Mouse (Mus musculus): ENCODE measurements around the gene Dmc1. TPM values are rescaled to one million over a fixed set of nuclear protein-coding genes. Genes with fewer than 3 reads are reported as not detected.

Dmc1 gene
- polyA plus RNA-seq, 1 experiment from 2014 or later = 0.90 TPM

GRCm38 (mm10) chr15:79630471-79630870 is 25.6 kb upstream of the Dmc1 start:
- no peak overlapping the region for H3K27ac ChIP-seq (ENCODE audit: low read length)
- no peaks in the 10 kb centered on the region for H3K9me3 ChIP-seq (ENCODE audit: low read length)
- H3K4me1 ChIP-seq (ENCODE audit: insufficient read depth, low read depth, low read length) = no peaks in the 10 kb centered on the region
- ATAC-seq (no peak), DNase-seq (ENCODE audit: low spot score) (no peak)
- WGBS = 64% methylated on average over 2 of the region's 2 CpGs
- H3K27me3 ChIP-seq (replicated peaks; ENCODE audit: insufficient read depth, low read length) = no peaks in the 10 kb centered on the region
- no peak overlapping the region for H3K4me2 ChIP-seq (replicated peaks; ENCODE audit: low read depth, low read length)
- no peak overlapping the region for H3K4me3 ChIP-seq (ENCODE audit: low read depth, low read length)
- no peak overlapping the region for H3K9ac ChIP-seq (replicated peaks; ENCODE audit: low read depth)
- no peaks in the 10 kb centered on the region for H3K36me3 ChIP-seq (ENCODE audit: insufficient read depth, low read length)
- no peak for TF ChIP-seq CTCF (IDR thresholded peaks at IDR 0.05)
- no peak for TF ChIP-seq EP300 (IDR thresholded peaks at IDR 0.05)

DNA sequence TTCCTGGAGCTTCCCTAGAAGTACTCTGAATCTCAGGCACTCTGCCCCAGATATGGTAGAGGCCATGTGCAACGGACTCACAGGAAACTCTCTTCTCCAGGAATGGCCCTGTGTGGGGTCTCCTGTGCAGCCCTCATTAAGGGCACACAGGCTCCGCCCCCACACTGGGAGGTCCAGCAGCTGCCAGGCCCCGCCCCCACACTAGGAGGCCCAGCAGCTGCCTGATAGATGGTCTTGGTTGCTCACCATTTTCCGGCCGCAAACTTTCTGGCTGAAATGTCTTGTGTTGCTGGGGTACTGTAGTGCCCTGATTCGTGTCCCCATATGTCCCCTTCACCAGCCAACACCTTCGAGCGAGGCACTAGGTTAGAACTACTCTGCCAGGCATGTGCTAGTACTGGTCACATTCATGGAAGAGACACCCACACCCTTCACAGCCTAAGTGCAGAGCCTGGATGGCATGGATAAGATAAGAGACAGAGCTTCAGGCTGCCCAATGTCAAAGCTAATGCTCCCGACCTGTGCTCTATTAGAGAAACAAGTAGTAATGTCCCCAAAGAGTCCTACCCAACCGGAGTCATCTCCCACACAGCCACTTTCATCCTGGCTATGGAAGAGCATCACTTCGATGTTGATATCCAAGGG is 15.0 kb upstream of the Dmc1 start:
- Histone ChIP-seq H3K9me3 (ENCODE audit: low read length) (no peaks in the 10 kb centered on the region), H3K36me3 (ENCODE audit: insufficient read depth, low read length) (0 out of 2 replicates have a peak, but pooled peaks cover 4% of the 10 kb centered on the region), H3K27ac (ENCODE audit: low read length) (no peak overlapping the region), H3K4me3 (ENCODE audit: low read depth, low read length) (no peak overlapping the region), H3K27me3 (replicated peaks; ENCODE audit: insufficient read depth, low read length) (no peaks in the 10 kb centered on the region), H3K4me1 (ENCODE audit: insufficient read depth, low read depth, low read length) (no peaks in the 10 kb centered on the region), H3K9ac (replicated peaks; ENCODE audit: low read depth) (no peak overlapping the region), H3K4me2 (replicated peaks; ENCODE audit: low read depth, low read length) (no peak overlapping the region)
- WGBS = 72% methylated on average over 11 of the region's 11 CpGs
- ATAC-seq (no peak), DNase-seq (ENCODE audit: low spot score) (no peak)
- no peak for TF ChIP-seq EP300 (IDR thresholded peaks at IDR 0.05)
- no peak for TF ChIP-seq CTCF (IDR thresholded peaks at IDR 0.05)

DNA sequence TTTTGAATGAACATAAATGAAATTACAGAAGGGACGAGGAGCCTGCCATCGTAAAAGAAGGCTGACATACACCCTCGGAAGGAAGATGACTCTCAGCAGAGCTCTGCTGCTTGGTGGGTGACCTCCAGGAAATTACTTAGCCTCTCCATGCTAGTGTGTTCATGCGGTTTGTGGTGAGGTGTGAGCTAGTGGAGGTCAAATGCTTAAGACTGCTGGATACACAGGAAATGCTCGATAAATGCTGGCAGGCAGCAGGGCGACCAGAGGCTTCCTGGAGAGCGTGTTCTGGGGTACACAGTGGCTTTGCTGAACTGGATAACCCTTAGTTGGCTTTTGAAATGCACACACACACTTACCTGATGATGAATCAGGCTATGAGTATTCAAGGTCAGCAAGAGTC is 13.5 kb upstream of the Dmc1 start:
- no peaks in the 10 kb centered on the region for H3K4me1 ChIP-seq (ENCODE audit: insufficient read depth, low read depth, low read length)
- no peak for TF ChIP-seq EP300 (IDR thresholded peaks at IDR 0.05)
- TF ChIP-seq CTCF (IDR thresholded peaks at IDR 0.05) = no peak
- 68% methylated on average over 7 of the region's 7 CpGs for WGBS
- no peak for DNase-seq (ENCODE audit: low spot score)
- no peak overlapping the region for H3K9ac ChIP-seq (replicated peaks; ENCODE audit: low read depth)
- H3K27ac ChIP-seq (ENCODE audit: low read length) = no peak overlapping the region
- H3K9me3 ChIP-seq (ENCODE audit: low read length) = no peaks in the 10 kb centered on the region
- H3K27me3 ChIP-seq (replicated peaks; ENCODE audit: insufficient read depth, low read length) = no peaks in the 10 kb centered on the region
- H3K4me2 ChIP-seq (replicated peaks; ENCODE audit: low read depth, low read length) = no peak overlapping the region
- H3K4me3 ChIP-seq (ENCODE audit: low read depth, low read length) = no peak overlapping the region
- H3K36me3 ChIP-seq (ENCODE audit: insufficient read depth, low read length) = 0 out of 2 replicates have a peak, but pooled peaks cover 4% of the 10 kb centered on the region
- no peak for ATAC-seq

DNA sequence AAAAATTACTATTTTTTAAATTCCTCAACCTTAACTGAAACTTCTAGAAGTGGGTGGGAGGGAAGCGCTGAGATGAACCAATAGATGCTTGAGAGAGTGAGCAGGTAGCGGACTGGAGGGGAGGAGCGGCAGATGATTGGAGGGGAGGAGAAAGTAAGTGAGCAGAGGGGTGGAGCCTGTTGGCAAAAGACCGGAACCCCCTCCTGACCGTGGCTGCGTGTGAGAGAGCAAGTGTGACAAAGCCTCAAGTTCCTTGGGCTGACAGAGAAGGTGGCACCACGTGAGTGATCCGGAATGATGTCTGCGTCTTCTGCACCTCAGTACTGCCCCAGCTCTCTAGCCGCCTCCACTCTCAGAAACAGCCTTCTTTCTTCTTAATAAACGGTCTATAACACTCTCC is 12.2 kb upstream of the Dmc1 start:
- WGBS = 82% methylated on average over 11 of the region's 11 CpGs
- Histone ChIP-seq H3K4me2 (replicated peaks; ENCODE audit: low read depth, low read length) (no peak overlapping the region), H3K27me3 (replicated peaks; ENCODE audit: insufficient read depth, low read length) (no peaks in the 10 kb centered on the region), H3K4me3 (ENCODE audit: low read depth, low read length) (no peak overlapping the region), H3K9ac (replicated peaks; ENCODE audit: low read depth) (no peak overlapping the region), H3K4me1 (ENCODE audit: insufficient read depth, low read depth, low read length) (no peaks in the 10 kb centered on the region), H3K9me3 (ENCODE audit: low read length) (no peaks in the 10 kb centered on the region), H3K36me3 (ENCODE audit: insufficient read depth, low read length) (no peaks in the 10 kb centered on the region), H3K27ac (ENCODE audit: low read length) (no peak overlapping the region)
- DNase-seq (ENCODE audit: low spot score) (no peak), ATAC-seq (no peak)
- no peak for TF ChIP-seq EP300 (IDR thresholded peaks at IDR 0.05)
- no peak for TF ChIP-seq CTCF (IDR thresholded peaks at IDR 0.05)

GRCm38 (mm10) chr15:79616729-79617128 is 11.8 kb upstream of the Dmc1 start:
- Histone ChIP-seq H3K4me2 (replicated peaks; ENCODE audit: low read depth, low read length) (no peak overlapping the region), H3K4me3 (ENCODE audit: low read depth, low read length) (no peak overlapping the region), H3K9me3 (ENCODE audit: low read length) (no peaks in the 10 kb centered on the region), H3K4me1 (ENCODE audit: insufficient read depth, low read depth, low read length) (no peaks in the 10 kb centered on the region), H3K27me3 (replicated peaks; ENCODE audit: insufficient read depth, low read length) (no peaks in the 10 kb centered on the region), H3K27ac (ENCODE audit: low read length) (no peak overlapping the region), H3K36me3 (ENCODE audit: insufficient read depth, low read length) (no peaks in the 10 kb centered on the region), H3K9ac (replicated peaks; ENCODE audit: low read depth) (no peak overlapping the region)
- DNase-seq (ENCODE audit: low spot score) = no peak
- TF ChIP-seq CTCF (IDR thresholded peaks at IDR 0.05) = no peak
- TF ChIP-seq EP300 (IDR thresholded peaks at IDR 0.05) = no peak
- 84% methylated on average over 5 of the region's 5 CpGs for WGBS
- no peak for ATAC-seq

DNA sequence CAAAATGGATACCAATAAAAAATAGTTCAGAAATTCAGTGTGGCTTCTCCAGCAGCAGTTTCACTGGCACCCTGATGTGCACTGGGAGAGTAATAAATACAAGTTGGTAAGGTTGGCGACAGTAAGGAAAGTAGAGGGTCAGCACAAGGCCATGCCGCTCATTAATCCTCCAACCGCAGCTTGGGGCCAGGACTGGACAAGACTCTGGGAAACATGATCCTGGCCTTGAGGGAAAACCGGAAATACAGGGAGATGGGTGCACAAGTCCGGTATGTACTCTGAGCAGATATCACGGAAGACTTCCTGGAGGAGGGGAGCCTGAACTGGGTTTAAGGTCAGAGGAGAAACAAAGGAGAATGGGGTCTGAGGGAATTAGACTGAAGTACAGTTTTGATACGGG is 10.6 kb upstream of the Dmc1 start:
- H3K4me2 ChIP-seq (replicated peaks; ENCODE audit: low read depth, low read length) = no peak overlapping the region
- no peaks in the 10 kb centered on the region for H3K9me3 ChIP-seq (ENCODE audit: low read length)
- no peaks in the 10 kb centered on the region for H3K4me1 ChIP-seq (ENCODE audit: insufficient read depth, low read depth, low read length)
- ATAC-seq = no peak
- no peak for DNase-seq (ENCODE audit: low spot score)
- H3K27ac ChIP-seq (ENCODE audit: low read length) = no peak overlapping the region
- H3K9ac ChIP-seq (replicated peaks; ENCODE audit: low read depth) = no peak overlapping the region
- 78% methylated on average over 7 of the region's 7 CpGs for WGBS
- no peaks in the 10 kb centered on the region for H3K36me3 ChIP-seq (ENCODE audit: insufficient read depth, low read length)
- TF ChIP-seq CTCF (IDR thresholded peaks at IDR 0.05) (no peak), EP300 (IDR thresholded peaks at IDR 0.05) (no peak)
- H3K4me3 ChIP-seq (ENCODE audit: low read depth, low read length) = no peak overlapping the region
- H3K27me3 ChIP-seq (replicated peaks; ENCODE audit: insufficient read depth, low read length) = no peaks in the 10 kb centered on the region

GRCm38 (mm10) chr15:79609226-79609625 is 4.3 kb upstream of the Dmc1 start:
- ATAC-seq (no peak), DNase-seq (ENCODE audit: low spot score) (no peak)
- no peaks in the 10 kb centered on the region for H3K36me3 ChIP-seq (ENCODE audit: insufficient read depth, low read length)
- H3K4me3 ChIP-seq (ENCODE audit: low read depth, low read length) = no peak overlapping the region
- 91% methylated on average over 2 of the region's 2 CpGs for whole genome bisulfite sequencing
- TF ChIP-seq EP300 (IDR thresholded peaks at IDR 0.05) (no peak), CTCF (IDR thresholded peaks at IDR 0.05) (no peak)
- no peaks in the 10 kb centered on the region for H3K4me1 ChIP-seq (ENCODE audit: insufficient read depth, low read depth, low read length)
- H3K9ac ChIP-seq (replicated peaks; ENCODE audit: low read depth) = no peak overlapping the region
- H3K27ac ChIP-seq (ENCODE audit: low read length) = no peak overlapping the region
- no peak overlapping the region for H3K4me2 ChIP-seq (replicated peaks; ENCODE audit: low read depth, low read length)
- no peaks in the 10 kb centered on the region for H3K9me3 ChIP-seq (ENCODE audit: low read length)
- no peaks in the 10 kb centered on the region for H3K27me3 ChIP-seq (replicated peaks; ENCODE audit: insufficient read depth, low read length)
